Mouse (Mus musculus) 416B (cell line): ENCODE data around the gene Ago3.
A peak's percentile ranks its signal among the peaks of the same experiment; 100 is the strongest.

Experiments
- DNase-seq: peaks from one replicate; pipeline ENCODE4 v3.0.0; 2011; ENCODE audit warnings: low read depth

The Ago3 gene

GRCm38 (mm10) chr4:126309922-126310309, 119.4 kb downstream of the Ago3 start:
- peak; percentile 83 for DNase-seq

GRCm38 (mm10) chr4:126309211-126309921, 120.0 kb downstream of the Ago3 start:
- DNase-seq, result no peak

DNA sequence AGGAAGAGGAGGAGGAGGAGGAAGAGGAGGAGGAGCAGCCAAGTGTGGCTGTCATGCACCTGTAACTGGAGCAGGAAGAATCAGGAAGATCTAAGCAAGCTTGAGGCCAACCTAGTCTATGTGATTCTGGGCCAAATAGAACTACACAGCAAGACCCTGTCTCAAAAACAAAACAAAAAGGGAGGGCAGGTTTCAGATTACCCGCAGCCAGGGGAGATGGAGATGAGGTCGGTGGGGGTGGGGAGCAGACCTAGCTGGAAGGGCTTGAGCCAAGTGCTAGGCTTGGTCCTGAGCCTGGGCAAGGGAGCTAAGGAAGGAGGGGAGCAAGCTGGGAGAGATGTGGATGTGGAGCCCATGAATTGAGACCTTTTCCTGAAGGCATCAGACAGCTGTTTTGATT, 122.5 kb downstream of the Ago3 start:
- DNase-seq, result no peak

- no peak for DNase-seq
These were observed 123.3 kb downstream of the Ago3 start for GRCm38 (mm10) chr4:126306058-126306457.

GRCm38 (mm10) chr4:126305428-126305827, 123.9 kb downstream of the Ago3 start:
- DNase-seq, result no peak

- peak; percentile 33 for DNase-seq
These were observed 125.5 kb downstream of the Ago3 start for GRCm38 (mm10) chr4:126303877-126304276.

- no peak for DNase-seq
These were observed 127.6 kb downstream of the Ago3 start for GRCm38 (mm10) chr4:126301584-126302309.

DNA sequence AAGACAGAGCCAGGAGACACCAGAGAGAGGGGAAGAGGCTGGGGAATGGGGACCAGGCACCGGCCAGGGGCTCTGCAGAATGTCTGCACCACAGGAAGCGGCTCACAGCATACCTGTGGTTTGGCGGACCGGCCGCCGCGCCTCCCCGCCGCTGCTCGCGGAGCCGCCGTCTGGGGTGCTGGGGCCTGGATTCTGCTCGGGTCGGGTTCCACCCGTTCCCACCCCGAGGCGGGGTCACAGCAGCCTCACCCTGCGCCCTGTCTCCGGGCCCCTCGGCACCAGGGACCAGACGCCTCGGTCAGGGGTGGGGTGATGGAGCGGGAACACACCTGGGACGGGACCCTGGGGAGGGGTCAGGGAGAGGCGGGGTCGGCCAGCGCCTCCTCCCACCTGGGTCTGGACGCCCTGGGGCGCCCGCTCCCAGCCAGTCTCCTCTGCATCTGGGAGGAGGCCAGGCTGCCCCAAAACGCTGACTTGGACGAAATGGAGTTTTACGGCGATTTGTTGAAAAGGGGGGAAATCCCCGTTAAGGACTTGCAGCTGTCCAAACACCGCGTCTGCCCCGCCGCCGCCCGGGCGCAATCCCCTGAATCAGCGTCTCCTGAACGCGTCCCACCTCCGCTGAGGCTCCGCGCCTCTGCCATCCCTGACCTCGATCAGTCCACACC, 128.3 kb downstream of the Ago3 start:
- no peak for DNase-seq

GRCm38 (mm10) chr4:126296617-126297101, 132.7 kb downstream of the Ago3 start:
- DNase-seq, result no peak

GRCm38 (mm10) chr4:126295937-126296336, 133.4 kb downstream of the Ago3 start:
- DNase-seq, result no peak

DNA sequence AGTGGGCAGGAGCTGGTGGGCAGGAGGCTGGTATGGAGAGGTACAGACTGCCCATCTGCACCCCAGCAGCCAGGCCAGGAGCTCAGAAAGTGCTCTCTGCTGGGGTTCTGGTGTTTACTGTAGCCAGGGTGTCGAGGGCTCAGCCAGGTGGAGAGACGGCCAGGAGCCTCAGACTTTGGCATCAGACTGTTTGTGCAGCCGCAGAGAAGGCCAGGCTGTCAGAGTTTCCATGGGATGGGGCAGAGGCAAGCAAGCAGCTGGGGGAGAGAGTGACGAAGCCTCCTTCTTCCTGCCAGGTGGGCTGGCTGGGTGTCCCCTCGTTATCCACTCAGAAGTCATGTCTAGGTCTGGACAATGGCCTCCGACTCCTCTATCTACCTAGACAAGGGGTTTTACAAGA, 134.2 kb downstream of the Ago3 start:
- no peak for DNase-seq

GRCm38 (mm10) chr4:126291196-126291595, 138.2 kb downstream of the Ago3 start:
- no peak for DNase-seq

DNA sequence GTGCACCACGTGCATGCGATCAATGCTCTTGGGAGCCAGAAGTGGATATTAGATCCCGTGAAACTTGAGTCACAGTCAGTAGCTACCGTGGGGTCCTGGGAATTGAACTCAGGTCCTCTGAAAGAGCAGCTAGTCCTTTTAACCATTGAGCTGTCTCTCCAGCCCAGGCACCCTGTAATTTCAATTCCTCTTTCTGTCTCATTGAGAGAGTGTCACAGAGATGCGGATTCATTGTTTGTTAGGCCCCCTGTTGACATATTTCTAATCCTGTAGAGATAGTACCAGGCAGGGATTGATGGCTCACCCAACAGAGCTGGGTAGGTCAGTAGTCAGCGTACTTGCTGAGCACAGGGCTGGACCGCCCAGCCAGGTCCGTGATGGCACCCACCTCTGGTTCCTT, 139.0 kb downstream of the Ago3 start:
- DNase-seq, result no peak

DNA sequence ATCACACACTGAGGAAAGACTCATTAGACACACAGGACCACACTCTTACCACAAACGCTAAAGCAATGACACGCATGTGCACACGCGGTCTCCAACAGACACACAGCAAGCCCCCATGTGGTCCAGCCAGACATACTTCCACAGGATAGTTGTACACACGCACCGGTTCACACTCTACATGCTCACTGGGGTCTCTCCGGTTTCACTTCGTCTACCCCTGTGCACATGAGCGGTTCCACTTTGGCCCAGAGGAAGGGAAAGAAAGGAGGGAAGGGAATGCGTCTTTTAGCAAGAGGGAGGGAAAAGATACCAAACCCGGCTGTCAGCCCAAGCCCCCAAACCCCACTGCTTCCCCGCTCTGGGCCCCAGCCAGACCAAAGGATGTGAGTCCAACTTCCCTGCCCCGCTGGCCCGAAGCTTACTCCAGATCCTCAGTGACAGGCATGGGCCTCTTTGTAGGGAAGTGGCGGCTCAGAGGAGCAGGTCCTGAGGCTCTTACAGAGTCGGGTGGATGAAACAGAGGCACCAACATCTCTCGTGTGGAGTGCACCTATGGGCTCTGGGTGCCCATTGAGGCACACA, 141.2 kb downstream of the Ago3 start:
- DNase-seq, result no peak

GRCm38 (mm10) chr4:126287302-126287995, 141.9 kb downstream of the Ago3 start:
- no peak for DNase-seq

- no peak for DNase-seq
These were observed 142.9 kb downstream of the Ago3 start, which contains the start of gene Col8a2 for GRCm38 (mm10) chr4:126286492-126286891. Col8a2 (plus strand) TSS chr4:126286793.

DNA sequence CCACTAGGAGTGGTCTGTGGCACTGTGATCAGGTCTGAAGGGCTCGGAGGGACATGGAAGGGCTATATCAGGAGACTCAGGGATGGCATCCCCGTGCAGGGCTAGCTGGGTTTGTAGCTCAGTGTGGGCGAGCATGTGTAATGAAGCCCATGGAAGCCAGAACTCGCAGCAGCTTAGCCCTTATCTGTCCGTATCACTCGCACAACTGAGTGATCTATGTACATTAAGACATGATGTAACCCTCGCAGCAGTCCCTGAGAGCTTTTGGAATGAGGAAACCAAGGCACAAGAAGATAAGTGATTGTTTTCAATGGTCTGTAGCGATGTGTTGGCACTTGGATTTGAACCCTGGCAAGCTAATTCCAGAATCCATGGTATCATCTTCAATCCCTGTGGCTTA, 145.8 kb downstream of the Ago3 start:
- DNase-seq, result no peak

DNA sequence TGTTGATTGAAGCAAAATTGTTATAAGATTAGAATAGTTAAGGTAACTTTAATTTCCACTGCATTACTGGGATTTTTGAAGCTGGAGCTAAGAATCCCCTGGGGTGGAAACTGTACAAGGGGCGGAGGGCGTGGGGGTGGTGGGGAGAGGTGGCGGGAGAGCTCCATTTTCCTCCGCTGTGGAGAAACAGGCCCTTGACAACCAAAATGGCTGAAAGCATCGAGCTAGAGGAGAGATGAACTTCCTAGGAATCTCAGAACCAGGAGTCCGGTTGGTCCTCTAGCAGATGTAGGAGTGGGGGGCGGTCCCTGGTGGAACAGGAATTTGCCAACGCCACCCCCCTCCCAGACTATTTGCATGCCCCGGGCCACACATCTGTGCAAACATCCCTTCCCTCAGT, 147.7 kb downstream of the Ago3 start:
- no peak for DNase-seq
